7 mouse cellular contexts compared by ENCODE assay signal in genomic region chr3:88578498-88579424, GRCm38 (mm10). TPM values are rescaled to one million over a fixed set of nuclear protein-coding genes. Genes with fewer than 3 reads are reported as not detected.
A peak's percentile ranks its signal among the peaks of the same experiment; 100 is the strongest.
DNase-seq lines count a peak whose midpoint lies in the region; ATAC-seq and TF ChIP-seq lines count a peak whose summit lies in the region.

No protein-coding gene starts in this region.

- no peaks in the 10 kb centered on the region for H3K27me3 ChIP-seq in lung, embryonic 14.5 days (ENCODE audit: insufficient read depth, low read length)
- H3K27me3 ChIP-seq in limb, embryonic 10.5 days (ENCODE audit: low read depth, poor library complexity, severe bottlenecking): no peaks in the 10 kb centered on the region
- H3K27me3 ChIP-seq in neural tube, embryonic 15.5 days (replicated peaks): no peaks in the 10 kb centered on the region

- no peak for DNase-seq in lung, embryonic 14.5 days
- no peak for DNase-seq in lung, postnatal 10 days
- DNase-seq in limb, embryonic 10.5 days (ENCODE audit: low spot score): no peak
- DNase-seq in adrenal gland, postnatal 10 days: no peak
- DNase-seq in adrenal gland, postnatal 25 days: no peak

- no peak for TF ChIP-seq CTCF in lung, embryonic 14.5 days (IDR thresholded peaks at IDR 0.05; ENCODE audit: low read depth)
- TF ChIP-seq CTCF in embryonic fibroblast, embryonic 13.5 days (IDR thresholded peaks at IDR 0.05; ENCODE audit: borderline replicate concordance, insufficient read depth, low read length): no peak

- ATAC-seq in lung, embryonic 14.5 days (ENCODE audit: insufficient read depth): peak; percentile 26; the same call in 1 of the 2 replicates
- peak; percentile 52; the same call in 1 of the 2 replicates for ATAC-seq in neural tube, embryonic 15.5 days (ENCODE audit: low FRiP score)

- H3K4me3 ChIP-seq in lung, embryonic 14.5 days (ENCODE audit: low read depth, low read length): peak overlapping the region; percentile 88
- H3K4me3 ChIP-seq in embryonic fibroblast, embryonic 13.5 days (ENCODE audit: insufficient read depth, low read length): peak overlapping the region; percentile 98
- H3K4me3 ChIP-seq in limb, embryonic 10.5 days: peak overlapping the region; percentile 91
- peak overlapping the region; percentile 73 for H3K4me3 ChIP-seq in neural tube, embryonic 15.5 days (replicated peaks)

- H3K36me3 ChIP-seq in lung, embryonic 14.5 days (ENCODE audit: insufficient read depth): peaks cover 26% of the 10 kb centered on the region
- peaks cover 31% of the 10 kb centered on the region for H3K36me3 ChIP-seq in limb, embryonic 10.5 days
- peaks cover 25% of the 10 kb centered on the region for H3K36me3 ChIP-seq in neural tube, embryonic 15.5 days

- H3K4me1 ChIP-seq in lung, embryonic 14.5 days (ENCODE audit: insufficient read depth): no peaks in the 10 kb centered on the region
- 0 out of 2 replicates have a peak, but pooled peaks cover 3% of the 10 kb centered on the region for H3K4me1 ChIP-seq in embryonic fibroblast, embryonic 13.5 days (ENCODE audit: control insufficient read depth, insufficient read depth, low read length)
- peaks cover 15% of the 10 kb centered on the region for H3K4me1 ChIP-seq in limb, embryonic 10.5 days
- H3K4me1 ChIP-seq in neural tube, embryonic 15.5 days: peaks cover 19% of the 10 kb centered on the region

- H3K9ac ChIP-seq in lung, embryonic 14.5 days: peak overlapping the region; percentile 87; the same call in 1 of the 2 replicates
- H3K9ac ChIP-seq in neural tube, embryonic 15.5 days (replicated peaks): peak overlapping the region; percentile 95; the same call in 1 of the 2 replicates

- 45% methylated on average over 8 of the region's 8 CpGs for WGBS in lung, embryonic 14.5 days
- WGBS in limb, embryonic 10.5 days: 43% methylated on average over 8 of the region's 8 CpGs
- 55% methylated on average over 8 of the region's 8 CpGs for WGBS in neural tube, embryonic 15.5 days

- no peak for TF ChIP-seq POLR2A in embryonic fibroblast, embryonic 13.5 days (IDR thresholded peaks at IDR 0.05; ENCODE audit: low read depth, low read length)

- no peaks in the 10 kb centered on the region for H3K9me3 ChIP-seq in lung, embryonic 14.5 days (ENCODE audit: low read depth, low read length)
- H3K9me3 ChIP-seq in limb, embryonic 10.5 days (replicated peaks): no peaks in the 10 kb centered on the region
- no peaks in the 10 kb centered on the region for H3K9me3 ChIP-seq in neural tube, embryonic 15.5 days (replicated peaks)

- no peak overlapping the region for H3K27ac ChIP-seq in lung, embryonic 14.5 days (ENCODE audit: low read depth)
- H3K27ac ChIP-seq in embryonic fibroblast, embryonic 13.5 days (ENCODE audit: insufficient read depth, low read length): no peak overlapping the region
- H3K27ac ChIP-seq in limb, embryonic 10.5 days: peak overlapping the region; percentile 87
- no peak overlapping the region for H3K27ac ChIP-seq in neural tube, embryonic 15.5 days (replicated peaks)

- H3K4me2 ChIP-seq in lung, embryonic 14.5 days: peak overlapping the region; percentile 74
- peak overlapping the region; percentile 85 for H3K4me2 ChIP-seq in neural tube, embryonic 15.5 days

RNA-seq across cellular contexts. Expression of gene Ssr2, which starts 3.1 kb away (rescaled TPM):
- polyA plus RNA-seq in lung, embryonic 14.5 days (2014; fragmentation: Nextera tagmentation; extraction: Ambion mirVana): 278 and 285 TPM in 2 replicates
- polyA plus RNA-seq in embryonic fibroblast, embryonic 13.5 days (2011; ENCODE audit: insufficient read length, low read depth, missing spikeins): 218 and 298 TPM in 2 replicates
- 199 and 202 TPM in 2 replicates for polyA plus RNA-seq in limb, embryonic 10.5 days (2016; fragmentation: Nextera tagmentation; extraction: Ambion mirVana)
- polyA plus RNA-seq in neural tube, embryonic 15.5 days (2015; fragmentation: Nextera tagmentation; extraction: Ambion mirVana): 157 and 175 TPM in 2 replicates
- 100 to 1,000 TPM; 221 to 247 TPM for total RNA-seq in adrenal gland, postnatal 10 days (2021)
- total RNA-seq in adrenal gland, postnatal 25 days (2021): 199 and 214 TPM in 2 replicates

RNA-seq across cellular contexts. Expression of gene Ubqln4, which starts 25.2 kb away (rescaled TPM):
- polyA plus RNA-seq in lung, embryonic 14.5 days (2014; fragmentation: Nextera tagmentation; extraction: Ambion mirVana): 64.9 and 68.5 TPM in 2 replicates
- 38.5 and 50.4 TPM in 2 replicates for polyA plus RNA-seq in embryonic fibroblast, embryonic 13.5 days (2011; ENCODE audit: insufficient read length, low read depth, missing spikeins)
- 78.8 and 79.5 TPM in 2 replicates for polyA plus RNA-seq in limb, embryonic 10.5 days (2016; fragmentation: Nextera tagmentation; extraction: Ambion mirVana)
- polyA plus RNA-seq in neural tube, embryonic 15.5 days (2015; fragmentation: Nextera tagmentation; extraction: Ambion mirVana): 39.2 and 40.1 TPM in 2 replicates
- 10 to 100 TPM; 63.9 to 73.1 TPM for total RNA-seq in adrenal gland, postnatal 10 days (2021)
- 74.3 and 87.0 TPM in 2 replicates for total RNA-seq in adrenal gland, postnatal 25 days (2021)

RNA-seq across cellular contexts. Expression of gene Lamtor2, which starts 25.9 kb away (rescaled TPM):
- polyA plus RNA-seq in lung, embryonic 14.5 days (2014; fragmentation: Nextera tagmentation; extraction: Ambion mirVana): 77.6 and 93.9 TPM in 2 replicates
- 74.4 and 81.1 TPM in 2 replicates for polyA plus RNA-seq in embryonic fibroblast, embryonic 13.5 days (2011; ENCODE audit: insufficient read length, low read depth, missing spikeins)
- polyA plus RNA-seq in limb, embryonic 10.5 days (2016; fragmentation: Nextera tagmentation; extraction: Ambion mirVana): 151 and 159 TPM in 2 replicates
- polyA plus RNA-seq in neural tube, embryonic 15.5 days (2015; fragmentation: Nextera tagmentation; extraction: Ambion mirVana): 189 and 193 TPM in 2 replicates
- total RNA-seq in adrenal gland, postnatal 10 days (2021): 100 to 1,000 TPM; 131 to 132 TPM
- 148 and 150 TPM in 2 replicates for total RNA-seq in adrenal gland, postnatal 25 days (2021)

RNA-seq across cellular contexts. Expression of gene Arhgef2, which starts 27.0 kb away (rescaled TPM):
- 115 and 127 TPM in 2 replicates for polyA plus RNA-seq in lung, embryonic 14.5 days (2014; fragmentation: Nextera tagmentation; extraction: Ambion mirVana)
- polyA plus RNA-seq in embryonic fibroblast, embryonic 13.5 days (2011; ENCODE audit: insufficient read length, low read depth, missing spikeins): 174 and 210 TPM in 2 replicates
- 103 and 119 TPM in 2 replicates for polyA plus RNA-seq in limb, embryonic 10.5 days (2016; fragmentation: Nextera tagmentation; extraction: Ambion mirVana)
- polyA plus RNA-seq in neural tube, embryonic 15.5 days (2015; fragmentation: Nextera tagmentation; extraction: Ambion mirVana): 97.4 and 104 TPM in 2 replicates
- total RNA-seq in adrenal gland, postnatal 10 days (2021): 10 to 100 TPM; 51.4 to 71.5 TPM
- 35.4 and 35.9 TPM in 2 replicates for total RNA-seq in adrenal gland, postnatal 25 days (2021)

RNA-seq across cellular contexts. Expression of gene Rab25, which starts 30.7 kb away (rescaled TPM):
- polyA plus RNA-seq in lung, embryonic 14.5 days (2014; fragmentation: Nextera tagmentation; extraction: Ambion mirVana): 21.3 and 22.1 TPM in 2 replicates
- polyA plus RNA-seq in embryonic fibroblast, embryonic 13.5 days (2011; ENCODE audit: insufficient read length, low read depth, missing spikeins): not detected in 2 replicates
- 1.7 and 3.7 TPM in 2 replicates for polyA plus RNA-seq in limb, embryonic 10.5 days (2016; fragmentation: Nextera tagmentation; extraction: Ambion mirVana)
- 0.29 and 4.1 TPM in 2 replicates for polyA plus RNA-seq in neural tube, embryonic 15.5 days (2015; fragmentation: Nextera tagmentation; extraction: Ambion mirVana)
- total RNA-seq in adrenal gland, postnatal 10 days (2021): not detected
- total RNA-seq in adrenal gland, postnatal 25 days (2021): not detected in 2 replicates
